Mouse (Mus musculus) intestine, embryonic 14.5 days (tissue): ENCODE data around the gene Rars. TPM values are rescaled to one million over a fixed set of nuclear protein-coding genes. Genes with fewer than 3 reads are reported as not detected.
"Not testable (repeated sequence)": the region's sequence is repeated elsewhere in the genome, so short reads cannot be mapped to it uniquely, and the experiment has no call there.

ENCODE experiments used
- ATAC-seq: fragments of 200-750 bp; cut with Nextera tagmentation; replicated peaks from 2 replicates; pipeline ENCODE4 v1.8.0; 2017; ENCODE audit warnings: low read depth, moderate number of reproducible peaks, moderate TSS enrichment, moderate library complexity; ENCODE audit not compliant: low FRiP score, low TSS enrichment
- DNase-seq: peaks from one replicate; pipeline ENCODE4 v3.0.0-alpha.2; 2018; ENCODE audit warnings: low spot score
- H3K27ac ChIP-seq: fragments of 300-500 bp; sonication (generic); 2 replicates; pipeline ENCODE4 v1.5.1; 2014; ENCODE audit warnings: low read depth, mild to moderate bottlenecking, control low read depth
- H3K27me3 ChIP-seq: fragments of 300-500 bp; sonication (generic); replicated peaks from 2 replicates; pipeline ENCODE4 v1.6.1; 2014; ENCODE audit warnings: low read length, control low read depth; ENCODE audit not compliant: control insufficient read depth, insufficient read depth
- H3K36me3 ChIP-seq: fragments of 300-500 bp; sonication (generic); 2 replicates; pipeline ENCODE4 v1.6.1; 2014; ENCODE audit warnings: low read length, control low read depth; ENCODE audit not compliant: control insufficient read depth, insufficient read depth
- H3K4me1 ChIP-seq: fragments of 300-500 bp; sonication (generic); replicated peaks from 2 replicates; pipeline ENCODE4 v1.6.1; 2014; ENCODE audit warnings: low read length, control low read depth, mixed read lengths; ENCODE audit not compliant: control insufficient read depth, insufficient read depth
- H3K4me2 ChIP-seq: fragments of 300-500 bp; sonication (generic); 2 replicates; pipeline ENCODE4 v1.6.1; 2014; ENCODE audit warnings: low read length
- H3K4me3 ChIP-seq: fragments of 300-500 bp; sonication (generic); 2 replicates; pipeline ENCODE4 v1.5.1; 2014; ENCODE audit warnings: low read depth, low read length, control low read depth, mixed read lengths
- H3K9ac ChIP-seq: fragments of 300-500 bp; sonication (generic); 2 replicates; pipeline ENCODE4 v1.6.1; 2014; ENCODE audit warnings: mild to moderate bottlenecking, low read length
- H3K9me3 ChIP-seq: fragments of 300-500 bp; sonication (generic); 2 replicates; pipeline ENCODE4 v1.6.1; 2016; ENCODE audit warnings: low read length, control low read depth; ENCODE audit not compliant: control insufficient read depth
- WGBS: fragments of 180-500 bp; shearing (Covaris S2); extraction: QIAGEN DNeasy Blood & Tissue Kit; methylation state at CpG from one replicate; pipeline ENCODE4 v1.1.7; 2014; 5-methylcytosine and 5-hydroxymethylcytosine counted together
- polyA plus RNA-seq: library from polyadenylated mRNA; unstranded; fragments of >200 nt; fragmentation: Nextera tagmentation; extraction: Ambion mirVana; gene quantifications from 2 replicates; pipeline ENCODE4 v1.2.1, GENCODE M21; 2014

The Rars gene
- polyA plus RNA-seq, 1 experiment from 2014 or later = 103 TPM

DNA sequence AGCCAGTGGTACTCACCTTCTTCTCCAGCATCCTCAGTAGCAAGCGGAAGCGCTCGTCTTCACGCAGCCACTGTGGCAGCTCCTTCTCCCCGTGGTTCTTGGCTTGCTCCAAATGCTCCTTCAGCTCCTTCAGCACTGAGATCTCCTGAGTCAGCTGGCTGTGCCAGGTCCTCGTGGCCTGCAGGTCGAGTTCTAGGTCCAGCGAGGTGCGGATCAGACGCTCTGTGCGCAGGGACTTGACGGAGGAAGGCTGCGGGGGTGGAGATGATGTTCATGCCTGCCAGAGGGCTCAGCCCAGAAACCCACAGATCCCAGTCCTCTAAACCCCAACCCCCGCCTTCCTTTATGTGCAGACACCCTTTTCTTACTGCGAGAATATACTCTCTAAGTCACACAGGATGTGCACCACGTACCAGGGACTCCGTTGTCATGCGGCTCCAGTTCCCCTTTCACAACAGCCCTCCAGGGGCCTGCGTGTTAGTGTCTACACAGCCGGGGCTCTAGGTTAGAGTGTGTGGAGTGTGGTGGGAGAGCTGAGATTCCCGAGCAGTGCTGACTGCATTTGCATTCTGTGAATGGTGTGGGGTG is 7.5 kb upstream of the Rars start:
- no peak overlapping the region for H3K4me2 ChIP-seq
- no peak overlapping the region for H3K27ac ChIP-seq
- DNase-seq (no peak), ATAC-seq (no peak)
- H3K9ac ChIP-seq = no peak overlapping the region
- H3K36me3 ChIP-seq = 0 out of 2 replicates have a peak, but pooled peaks cover 11% of the 10 kb centered on the region
- H3K4me1 ChIP-seq = no peaks in the 10 kb centered on the region
- 90% methylated on average over 21 of the region's 21 CpGs for WGBS
- no peaks in the 10 kb centered on the region for H3K27me3 ChIP-seq
- H3K4me3 ChIP-seq = no peak overlapping the region
- H3K9me3 ChIP-seq = no peaks in the 10 kb centered on the region

DNA sequence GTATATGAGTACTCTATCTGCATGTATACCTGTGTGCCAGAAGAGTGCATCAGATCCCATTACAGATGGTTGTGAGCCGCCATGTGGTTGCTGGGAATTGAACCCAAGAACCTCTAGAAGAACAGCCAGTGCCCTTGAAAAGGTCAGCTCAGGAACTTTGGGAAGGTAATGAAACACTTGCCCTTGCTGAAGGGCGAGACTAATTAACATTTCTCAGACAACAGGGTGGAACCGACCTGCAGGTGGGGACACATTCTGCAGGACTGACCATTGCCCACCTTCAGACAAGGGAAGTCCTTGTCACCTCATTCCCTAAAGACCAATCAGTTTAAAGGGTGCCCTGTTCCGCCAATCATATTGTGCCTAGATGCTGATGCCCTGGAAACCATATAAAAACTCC is 6.5 kb upstream of the Rars start:
- not testable (repeated sequence) for H3K4me2 ChIP-seq, H3K9ac ChIP-seq, H3K4me3 ChIP-seq, H3K4me1 ChIP-seq, H3K9me3 ChIP-seq, H3K27me3 ChIP-seq, H3K27ac ChIP-seq, DNase-seq, ATAC-seq
- 92% methylated on average over 4 of the region's 4 CpGs for WGBS
- 0 out of 2 replicates have a peak, but pooled peaks cover 11% of the 10 kb centered on the region for H3K36me3 ChIP-seq

DNA sequence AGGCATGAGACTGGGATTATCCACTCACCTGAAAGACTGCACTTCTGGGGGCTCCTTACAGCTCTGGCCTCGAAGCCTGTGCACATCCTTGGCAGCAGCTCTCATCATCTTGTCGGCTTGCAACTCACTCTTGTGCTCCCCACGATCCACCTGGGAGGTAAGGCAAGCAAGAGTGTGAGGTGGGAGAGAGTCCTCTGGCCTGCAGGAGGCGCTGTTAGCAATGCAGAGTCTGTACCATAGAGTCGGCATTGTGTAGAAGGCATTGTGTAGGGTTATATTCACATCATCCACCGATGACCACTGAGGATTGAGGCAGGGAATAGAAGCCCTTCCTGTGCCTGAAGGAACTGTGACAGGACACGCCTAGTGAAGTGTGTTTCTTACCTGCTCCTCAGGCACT is 6.0 kb upstream of the Rars start:
- no peak overlapping the region for H3K4me2 ChIP-seq
- no peaks in the 10 kb centered on the region for H3K9me3 ChIP-seq
- DNase-seq (no peak), ATAC-seq (no peak)
- 85% methylated on average over 7 of the region's 7 CpGs for WGBS
- no peaks in the 10 kb centered on the region for H3K4me1 ChIP-seq
- H3K36me3 ChIP-seq = 0 out of 2 replicates have a peak, but pooled peaks cover 11% of the 10 kb centered on the region
- no peak overlapping the region for H3K9ac ChIP-seq
- no peak overlapping the region for H3K27ac ChIP-seq
- H3K4me3 ChIP-seq = no peak overlapping the region
- no peaks in the 10 kb centered on the region for H3K27me3 ChIP-seq

DNA sequence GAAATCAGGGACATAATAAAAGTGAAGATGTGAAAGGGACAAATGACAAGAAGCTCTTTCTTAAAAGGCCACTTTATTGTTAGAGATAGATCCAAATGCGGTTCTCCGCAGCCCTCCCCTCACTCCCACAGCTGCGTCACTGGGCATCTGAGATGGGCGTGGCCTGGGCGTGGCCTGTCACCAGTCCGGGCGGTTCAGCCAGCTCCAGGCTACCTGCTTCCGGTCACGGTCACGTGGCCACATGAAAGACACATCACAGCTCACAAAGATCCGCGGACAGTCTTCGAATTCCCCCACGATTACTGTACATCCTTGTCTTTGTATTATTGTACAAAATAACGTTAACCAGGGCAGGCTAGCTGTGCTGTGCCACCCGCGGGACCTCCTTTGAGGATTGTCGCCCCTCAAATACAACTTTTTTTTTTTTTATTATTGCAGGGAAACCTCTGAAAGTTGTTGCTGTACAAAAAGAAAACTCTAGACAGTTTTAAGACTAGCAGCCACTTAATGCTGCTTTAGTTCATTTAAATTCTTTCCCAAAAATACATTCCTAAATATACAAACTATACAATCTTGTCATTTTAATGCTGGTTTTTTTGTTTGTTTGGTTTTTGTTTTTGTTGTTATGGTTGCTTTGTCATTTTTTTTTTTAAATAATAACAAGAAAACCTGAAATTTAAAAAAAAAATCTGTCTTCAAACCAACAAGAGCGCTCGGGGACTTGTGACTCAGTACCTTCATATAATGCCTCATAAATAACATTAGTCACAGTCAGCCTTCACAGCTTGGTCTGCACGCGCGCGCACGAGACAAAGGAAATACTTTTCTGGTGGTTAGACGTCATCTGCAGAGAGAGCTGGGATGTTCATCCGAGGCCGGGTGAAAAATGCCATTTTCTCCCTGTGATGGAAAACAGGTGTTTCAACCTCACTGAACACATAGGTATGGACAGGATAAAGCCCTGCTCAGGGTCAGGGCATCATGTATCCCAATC is 4.3 kb upstream of the Rars start:
- ATAC-seq (peak; percentile 82), DNase-seq (peak; percentile 90)
- WGBS = 22% methylated on average over 28 of the region's 28 CpGs
- Histone ChIP-seq H3K27me3 (no peaks in the 10 kb centered on the region), H3K36me3 (0 out of 2 replicates have a peak, but pooled peaks cover 11% of the 10 kb centered on the region), H3K4me3 (peak overlapping the region; percentile 32), H3K4me1 (peaks cover under 1% of the 10 kb centered on the region), H3K9me3 (no peaks in the 10 kb centered on the region), H3K27ac (no peak overlapping the region), H3K9ac (peak overlapping the region; percentile 38; the same call in 1 of the 2 replicates), H3K4me2 (peak overlapping the region; percentile 67)

DNA sequence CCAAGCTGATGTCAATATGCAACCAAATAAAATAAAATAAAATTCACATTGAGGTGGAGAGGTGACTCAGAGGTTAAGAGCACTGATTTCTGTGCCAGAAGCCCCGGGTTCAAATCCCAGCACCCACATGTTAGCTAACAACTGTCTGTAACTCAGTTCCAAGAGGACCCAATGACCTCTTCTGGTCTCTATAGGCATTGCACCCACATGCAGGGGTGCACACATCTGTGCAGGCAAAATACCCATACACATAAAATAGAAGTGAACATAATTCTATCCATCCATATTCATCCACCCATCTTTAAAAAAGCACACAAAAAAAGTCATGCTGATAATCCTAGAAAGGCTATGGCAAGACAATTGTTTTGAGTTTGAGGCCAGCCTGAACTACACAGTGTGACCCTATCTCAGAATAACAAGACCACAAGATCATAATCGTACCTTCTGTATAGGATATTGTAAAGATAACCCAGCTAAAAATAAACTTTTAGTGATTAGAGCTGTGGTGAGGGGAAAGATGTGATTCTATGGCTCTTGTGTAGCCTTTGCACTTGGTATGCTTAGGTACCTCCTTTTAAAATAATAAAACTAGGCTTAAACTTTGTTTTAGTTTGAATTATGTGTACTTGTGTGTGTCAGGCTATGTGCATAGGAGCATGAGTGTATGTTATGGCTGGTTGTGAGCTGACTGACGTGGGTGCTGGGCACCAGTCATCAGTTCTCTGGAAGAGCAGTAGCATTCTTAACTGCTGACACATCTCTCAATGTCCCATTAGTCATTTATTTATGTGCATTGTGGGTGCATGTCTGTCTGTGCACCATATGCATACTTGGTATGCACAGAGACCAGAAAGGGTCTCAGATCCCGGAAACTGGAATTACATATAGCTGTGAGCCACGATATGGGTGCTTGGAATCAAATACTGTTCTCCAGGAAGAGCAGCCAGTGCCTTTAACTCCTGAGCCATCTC is 3.1 kb upstream of the Rars start:
- H3K4me1 ChIP-seq = peaks cover 10% of the 10 kb centered on the region
- 73% methylated on average over 5 of the region's 5 CpGs for WGBS
- no peak overlapping the region for H3K27ac ChIP-seq
- H3K9ac ChIP-seq = no peak overlapping the region
- DNase-seq = no peak
- peaks cover 15% of the 10 kb centered on the region; the same call in 1 of the 2 replicates for H3K36me3 ChIP-seq
- peak overlapping the region; percentile 67 for H3K4me2 ChIP-seq
- H3K9me3 ChIP-seq = no peaks in the 10 kb centered on the region
- H3K4me3 ChIP-seq = no peak overlapping the region
- H3K27me3 ChIP-seq = no peaks in the 10 kb centered on the region
- no peak for ATAC-seq

DNA sequence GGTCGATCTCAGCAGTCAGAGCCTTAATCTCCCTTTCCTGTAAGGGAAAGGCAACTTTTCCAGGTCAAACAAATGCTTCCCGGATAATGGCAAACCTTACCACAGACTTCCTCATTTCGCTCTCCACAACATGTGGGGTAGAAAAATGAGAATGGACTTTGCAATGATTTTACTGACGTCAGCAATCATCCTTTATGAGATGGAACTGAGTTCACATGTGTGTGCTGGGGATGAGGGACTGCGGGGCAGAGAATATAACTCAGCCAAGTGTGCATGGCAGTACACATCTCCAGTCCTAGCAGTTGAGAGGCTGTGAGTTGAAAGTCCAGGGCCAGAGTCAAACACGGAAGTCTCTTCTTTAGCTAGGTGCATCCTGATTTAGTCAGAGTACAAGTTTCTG is 1.0 kb downstream of the Rars start:
- H3K27ac ChIP-seq = no peak overlapping the region
- peaks cover 41% of the 10 kb centered on the region for H3K36me3 ChIP-seq
- H3K27me3 ChIP-seq = no peaks in the 10 kb centered on the region
- peak overlapping the region; percentile 79 for H3K9ac ChIP-seq
- DNase-seq (no peak), ATAC-seq (no peak)
- WGBS = 83% methylated on average over 6 of the region's 6 CpGs
- peaks cover 10% of the 10 kb centered on the region for H3K4me1 ChIP-seq
- H3K9me3 ChIP-seq = no peaks in the 10 kb centered on the region
- peak overlapping the region; percentile 84 for H3K4me3 ChIP-seq
- peak overlapping the region; percentile 75 for H3K4me2 ChIP-seq

DNA sequence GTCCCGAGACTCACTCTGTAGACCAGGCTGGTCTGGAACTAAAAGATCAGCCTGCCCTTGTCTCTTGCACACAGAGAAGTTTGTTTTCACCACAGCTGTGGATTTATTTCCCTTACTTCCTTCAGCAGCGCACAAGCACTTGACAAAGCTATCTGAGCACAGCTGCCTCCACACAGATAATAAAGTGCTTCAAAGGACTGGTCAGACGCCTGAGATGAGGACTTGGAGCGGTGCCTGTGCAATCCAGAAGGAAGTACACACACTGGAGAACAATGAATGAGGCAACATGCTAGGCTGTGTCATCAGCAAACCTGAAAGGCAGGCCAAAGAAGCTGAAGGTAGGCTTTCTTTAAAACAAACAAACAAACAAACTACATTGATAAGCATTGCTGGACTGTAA is 2.2 kb downstream of the Rars start:
- ATAC-seq = no peak
- Histone ChIP-seq H3K27ac (no peak overlapping the region), H3K9ac (no peak overlapping the region), H3K4me1 (peaks cover 10% of the 10 kb centered on the region), H3K36me3 (peaks cover 52% of the 10 kb centered on the region), H3K4me2 (no peak overlapping the region), H3K9me3 (no peaks in the 10 kb centered on the region), H3K27me3 (no peaks in the 10 kb centered on the region), H3K4me3 (no peak overlapping the region)
- 71% methylated on average over 4 of the region's 4 CpGs for WGBS
- no peak for DNase-seq

DNA sequence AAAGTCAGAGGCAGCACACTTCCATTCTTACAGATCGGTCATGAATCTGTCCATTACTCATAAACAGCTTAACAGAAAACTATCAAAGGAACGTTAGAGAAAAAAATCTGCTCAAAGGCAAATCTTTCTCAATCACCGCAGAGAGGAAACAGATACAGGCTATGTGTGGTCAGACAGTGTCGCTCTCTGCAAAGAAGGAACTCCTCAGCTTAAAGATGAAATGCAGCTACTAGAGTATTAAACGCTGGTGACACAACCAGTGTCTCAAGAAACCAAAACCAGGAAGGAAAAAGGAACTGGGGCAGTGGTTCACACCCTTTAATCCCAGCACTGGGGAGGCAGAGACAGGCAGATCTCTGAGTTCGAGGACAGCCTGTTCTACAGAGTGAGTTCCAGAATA is 6.6 kb downstream of the Rars start:
- DNase-seq (no peak), ATAC-seq (no peak)
- H3K4me1 ChIP-seq = 0 out of 2 replicates have a peak, but pooled peaks cover under 1% of the 10 kb centered on the region
- peaks cover 94% of the 10 kb centered on the region for H3K36me3 ChIP-seq
- no peak overlapping the region for H3K27ac ChIP-seq
- H3K9ac ChIP-seq = no peak overlapping the region
- H3K4me2 ChIP-seq = no peak overlapping the region
- no peaks in the 10 kb centered on the region for H3K27me3 ChIP-seq
- H3K4me3 ChIP-seq = no peak overlapping the region
- H3K9me3 ChIP-seq = no peaks in the 10 kb centered on the region
- 93% methylated on average over 6 of the region's 6 CpGs for WGBS
